Mouse (Mus musculus) heart, embryonic 13.5 days (tissue): ENCODE data around the gene Pxt1. TPM values are rescaled to one million over a fixed set of nuclear protein-coding genes. Genes with fewer than 3 reads are reported as not detected.
"Not testable (repeated sequence)": the region's sequence is repeated elsewhere in the genome, so short reads cannot be mapped to it uniquely, and the experiment has no call there.

ENCODE experiments used
- ATAC-seq: fragments of 200-750 bp; cut with Nextera tagmentation; 2 replicates; pipeline ENCODE4 v1.8.0; 2017; ENCODE audit warnings: moderate TSS enrichment; ENCODE audit not compliant: insufficient number of reproducible peaks, low FRiP score, low TSS enrichment; ENCODE audit errors: extremely low read depth
- H3K27ac ChIP-seq: fragments of 300-500 bp; sonication (generic); replicated peaks from 2 replicates; pipeline ENCODE4 v1.5.1; 2015; ENCODE audit warnings: moderate library complexity, mild to moderate bottlenecking, inconsistent platforms
- H3K27me3 ChIP-seq: fragments of 300-500 bp; sonication (generic); replicated peaks from 2 replicates; pipeline ENCODE4 v1.6.1; 2015; ENCODE audit warnings: mild to moderate bottlenecking, inconsistent platforms
- H3K36me3 ChIP-seq: fragments of 300-500 bp; sonication (generic); 2 replicates; pipeline ENCODE4 v1.6.1; 2015; ENCODE audit warnings: mild to moderate bottlenecking, inconsistent platforms
- H3K4me1 ChIP-seq: fragments of 300-500 bp; sonication (generic); 2 replicates; pipeline ENCODE4 v1.6.1; 2015; ENCODE audit warnings: inconsistent platforms
- H3K4me2 ChIP-seq: fragments of 300-500 bp; sonication (generic); 2 replicates; pipeline ENCODE4 v1.6.1; 2015; ENCODE audit warnings: inconsistent platforms, mild to moderate bottlenecking, moderate library complexity
- H3K4me3 ChIP-seq: fragments of 300-500 bp; sonication (generic); 2 replicates; pipeline ENCODE4 v1.5.1; 2015; ENCODE audit warnings: moderate library complexity, mild to moderate bottlenecking, inconsistent platforms
- H3K9ac ChIP-seq: fragments of 300-500 bp; sonication (generic); 2 replicates; pipeline ENCODE4 v1.6.1; 2015; ENCODE audit warnings: inconsistent platforms, mild to moderate bottlenecking, moderate library complexity
- H3K9me3 ChIP-seq: fragments of 300-500 bp; sonication (generic); 2 replicates; pipeline ENCODE4 v1.6.1; 2016; ENCODE audit warnings: inconsistent platforms
- WGBS: fragments of 180-500 bp; shearing (Covaris S2); methylation state at CpG from one replicate; pipeline ENCODE4 v1.1.7; 2015; ENCODE audit warnings: mixed read lengths; 5-methylcytosine and 5-hydroxymethylcytosine counted together
- polyA plus RNA-seq: library from polyadenylated mRNA; unstranded; fragments of >200 nt; fragmentation: Nextera tagmentation; extraction: Ambion mirVana; gene quantifications from 2 replicates; pipeline ENCODE4 v1.2.1, GENCODE M21; 2015

Pxt1 gene
- 0.19 TPM in 2 replicates for polyA plus RNA-seq

DNA sequence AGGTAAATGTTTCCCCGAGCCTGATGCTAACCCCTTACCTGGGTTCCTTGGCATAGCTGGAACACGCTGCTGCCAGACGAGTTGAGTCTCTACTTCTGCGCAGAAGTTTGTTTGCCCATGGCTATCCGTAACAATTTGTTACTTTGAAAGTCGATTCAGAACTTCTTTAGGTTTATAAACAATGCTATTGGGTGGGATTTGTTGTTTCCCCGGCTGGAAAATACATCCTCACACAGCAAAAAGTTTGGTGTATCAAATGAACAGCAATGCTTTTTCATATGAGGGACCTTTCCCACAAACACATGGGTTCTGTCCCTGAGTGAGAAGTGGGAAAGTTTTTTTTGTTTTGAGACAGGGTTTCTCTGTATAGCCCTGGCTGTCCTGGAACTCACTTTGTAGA lies at the start of gene Pxt1:
TSS of gene Pxt1 (minus strand) at position 101 of the 400 bp plus-strand sequence.
- Histone ChIP-seq H3K27me3 (no peaks in the 10 kb centered on the region), H3K4me3 (no peak within 1 kb of the TSS), H3K36me3 (no peaks in the 10 kb centered on the region), H3K4me1 (no peaks in the 10 kb centered on the region), H3K27ac (no peak within 1 kb of the TSS), H3K9me3 (peaks cover 3% of the 10 kb centered on the region), H3K9ac (no peak within 1 kb of the TSS), H3K4me2 (no peak within 1 kb of the TSS)
- ATAC-seq: no peak
- 84% methylated on average over 7 of the region's 7 CpGs for WGBS

DNA sequence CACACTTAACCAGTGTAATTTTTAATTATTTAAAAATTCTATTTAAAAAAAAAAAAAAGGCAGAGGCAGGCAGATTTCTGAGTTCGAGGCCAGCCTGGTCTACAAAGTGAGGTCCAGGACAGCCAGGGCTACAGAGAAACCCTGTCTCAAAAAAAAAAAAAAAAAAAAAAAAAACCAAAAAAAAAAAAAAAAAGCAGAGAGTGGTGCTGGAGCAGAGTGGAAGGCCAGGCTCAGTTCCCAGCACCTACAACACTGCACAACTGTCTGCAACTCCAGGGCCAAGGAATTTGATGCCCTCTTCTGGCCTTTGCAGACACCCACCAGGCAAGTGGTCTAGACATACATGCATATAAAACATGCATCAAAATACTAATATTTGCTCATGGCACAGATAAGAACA lies 49.4 kb upstream of the Pxt1 start:
- not testable (repeated sequence) for H3K4me2 ChIP-seq, H3K9ac ChIP-seq, H3K4me3 ChIP-seq, H3K27me3 ChIP-seq, H3K9me3 ChIP-seq, H3K27ac ChIP-seq, ATAC-seq
- H3K4me1 ChIP-seq: peaks cover 22% of the 10 kb centered on the region
- H3K36me3 ChIP-seq: peaks cover 78% of the 10 kb centered on the region
- 88% methylated on average over 1 of the region's 1 CpGs for WGBS

DNA sequence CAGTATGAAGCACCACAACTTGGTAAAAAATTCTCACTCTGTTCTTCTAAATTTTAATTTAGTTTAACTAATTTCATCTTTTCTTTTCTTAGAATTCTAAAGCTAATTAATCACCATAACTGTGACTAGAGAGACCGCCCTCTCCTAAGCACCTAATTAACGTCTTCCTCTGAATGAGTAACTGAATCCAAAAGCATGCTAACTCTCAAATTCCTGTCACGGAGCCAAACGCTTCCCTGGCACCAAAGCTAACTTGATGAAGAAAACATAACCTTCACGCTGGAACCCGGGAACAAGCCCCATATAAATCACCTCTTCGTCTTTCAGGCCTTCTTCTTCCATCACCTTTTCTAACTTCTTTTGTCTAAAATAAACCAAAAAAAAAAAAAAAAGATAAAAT lies 48.5 kb upstream of the Pxt1 start:
- no peaks in the 10 kb centered on the region for H3K9me3 ChIP-seq
- 58% methylated on average over 7 of the region's 7 CpGs for WGBS

DNA sequence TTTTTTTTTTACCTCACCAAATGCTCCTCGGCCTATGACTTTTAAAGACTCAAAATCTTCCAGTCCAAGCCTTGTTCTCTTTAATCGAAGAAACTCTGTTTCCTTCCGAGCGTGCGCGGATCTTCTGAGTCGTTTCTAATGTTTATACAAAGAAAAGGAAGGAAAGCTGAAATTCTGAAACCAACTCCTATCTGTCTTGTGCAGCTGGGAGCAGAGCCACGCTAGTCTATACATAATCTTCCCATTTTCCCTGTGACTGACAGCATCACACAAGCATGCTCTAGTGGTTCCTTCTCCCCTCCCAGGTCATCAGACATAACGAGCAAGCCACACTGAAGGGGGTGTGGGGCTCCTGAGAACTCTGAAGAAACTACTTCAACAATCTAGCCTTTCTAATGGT lies 47.6 kb upstream of the Pxt1 start:
- 72% methylated on average over 9 of the region's 9 CpGs for WGBS
- no peaks in the 10 kb centered on the region for H3K9me3 ChIP-seq
- H3K27me3 ChIP-seq: no peaks in the 10 kb centered on the region
- H3K9ac ChIP-seq: no peak overlapping the region
- peaks cover 80% of the 10 kb centered on the region for H3K36me3 ChIP-seq
- H3K4me3 ChIP-seq: no peak overlapping the region
- 0 out of 2 replicates have a peak overlapping the region, but pooled peaks have one; percentile 32 for H3K27ac ChIP-seq
- no peak overlapping the region for H3K4me2 ChIP-seq
- peaks cover 22% of the 10 kb centered on the region for H3K4me1 ChIP-seq
- ATAC-seq: no peak

More for the DNA sequence above, 48.5 kb upstream of the Pxt1 start:
- H3K4me2 ChIP-seq: no peak overlapping the region
- H3K4me3 ChIP-seq: no peak overlapping the region
- no peak for ATAC-seq
- H3K36me3 ChIP-seq: peaks cover 79% of the 10 kb centered on the region
- H3K27me3 ChIP-seq: no peaks in the 10 kb centered on the region
- H3K4me1 ChIP-seq: peaks cover 22% of the 10 kb centered on the region
- no peak overlapping the region for H3K9ac ChIP-seq
- H3K27ac ChIP-seq: 0 out of 2 replicates have a peak overlapping the region, but pooled peaks have one; percentile 32

DNA sequence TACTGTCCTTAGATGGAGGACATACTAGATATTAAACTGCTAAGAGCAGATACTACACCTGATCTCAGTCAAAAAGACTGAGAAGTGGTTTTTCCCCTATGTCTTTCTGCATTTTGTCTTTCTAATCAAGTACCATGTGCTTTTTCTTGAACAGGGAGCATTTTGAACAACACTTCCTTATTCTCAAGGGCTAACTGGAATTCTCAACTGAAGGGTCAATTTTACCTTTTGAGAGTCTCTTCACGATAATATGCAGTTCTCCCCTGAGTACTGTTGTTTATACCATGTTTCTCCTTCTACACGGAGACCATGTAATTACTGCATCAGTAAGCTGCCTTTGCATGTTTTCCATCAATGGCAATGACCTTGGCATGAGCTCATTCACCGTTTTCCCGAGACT lies 46.4 kb upstream of the Pxt1 start:
- peaks cover 86% of the 10 kb centered on the region for H3K36me3 ChIP-seq
- WGBS: 50% methylated on average over 4 of the region's 4 CpGs
- 0 out of 2 replicates have a peak overlapping the region, but pooled peaks have one; percentile 15 for H3K27ac ChIP-seq
- 0 out of 2 replicates have a peak overlapping the region, but pooled peaks have one; percentile 35 for H3K9ac ChIP-seq
- ATAC-seq: no peak
- H3K4me3 ChIP-seq: no peak overlapping the region
- no peak overlapping the region for H3K4me2 ChIP-seq
- H3K9me3 ChIP-seq: no peaks in the 10 kb centered on the region
- H3K4me1 ChIP-seq: peaks cover 22% of the 10 kb centered on the region
- H3K27me3 ChIP-seq: no peaks in the 10 kb centered on the region

DNA sequence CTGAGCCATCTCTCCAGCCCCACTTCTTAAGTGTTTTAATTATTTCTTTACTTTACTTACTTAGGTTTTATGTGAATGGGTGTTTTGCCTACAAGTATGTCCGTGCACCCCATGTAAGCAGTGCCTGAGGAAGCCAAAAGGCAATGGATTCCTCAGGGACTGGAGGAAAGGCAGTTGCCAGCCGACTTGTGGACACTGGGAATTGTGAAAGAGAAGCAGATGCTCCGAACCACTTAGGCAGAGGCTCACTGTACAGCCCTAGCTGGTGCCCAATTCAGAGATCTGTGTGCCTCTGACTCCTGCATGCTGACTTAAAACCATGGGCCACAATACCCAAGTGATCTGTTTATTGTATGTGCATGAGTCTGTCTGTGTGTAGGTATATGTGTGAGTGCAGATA lies 45.4 kb upstream of the Pxt1 start:
- Histone ChIP-seq H3K9me3 (no peaks in the 10 kb centered on the region), H3K4me1 (peaks cover 22% of the 10 kb centered on the region), H3K4me3 (no peak overlapping the region), H3K4me2 (no peak overlapping the region), H3K27me3 (no peaks in the 10 kb centered on the region), H3K27ac (no peak overlapping the region), H3K9ac (no peak overlapping the region), H3K36me3 (peaks cover 85% of the 10 kb centered on the region)
- no peak for ATAC-seq
- 83% methylated on average over 3 of the region's 3 CpGs for WGBS

DNA sequence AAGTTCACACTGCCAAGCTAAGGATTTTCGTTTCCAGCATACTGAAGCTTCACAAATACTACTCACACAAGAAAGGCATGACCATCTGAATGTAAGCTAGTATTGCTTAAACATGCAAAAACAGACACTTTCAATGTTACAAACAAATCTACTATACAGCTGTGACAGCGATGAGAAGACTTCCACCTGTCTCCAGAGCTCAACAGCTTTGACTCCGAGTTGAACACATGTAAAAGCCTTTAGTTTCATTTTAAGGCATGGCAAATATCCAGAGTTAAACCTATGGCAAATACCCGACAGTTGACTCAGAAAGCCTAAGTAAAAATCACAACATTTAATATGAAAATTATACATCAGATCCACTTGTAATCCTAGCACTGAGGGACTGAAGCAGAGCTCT lies 44.7 kb upstream of the Pxt1 start:
- Histone ChIP-seq H3K4me1 (peaks cover 23% of the 10 kb centered on the region), H3K4me3 (no peak overlapping the region), H3K9me3 (no peaks in the 10 kb centered on the region), H3K27me3 (no peaks in the 10 kb centered on the region), H3K27ac (no peak overlapping the region), H3K4me2 (no peak overlapping the region), H3K9ac (no peak overlapping the region), H3K36me3 (peaks cover 87% of the 10 kb centered on the region)
- 85% methylated on average over 4 of the region's 4 CpGs for WGBS
- no peak for ATAC-seq

DNA sequence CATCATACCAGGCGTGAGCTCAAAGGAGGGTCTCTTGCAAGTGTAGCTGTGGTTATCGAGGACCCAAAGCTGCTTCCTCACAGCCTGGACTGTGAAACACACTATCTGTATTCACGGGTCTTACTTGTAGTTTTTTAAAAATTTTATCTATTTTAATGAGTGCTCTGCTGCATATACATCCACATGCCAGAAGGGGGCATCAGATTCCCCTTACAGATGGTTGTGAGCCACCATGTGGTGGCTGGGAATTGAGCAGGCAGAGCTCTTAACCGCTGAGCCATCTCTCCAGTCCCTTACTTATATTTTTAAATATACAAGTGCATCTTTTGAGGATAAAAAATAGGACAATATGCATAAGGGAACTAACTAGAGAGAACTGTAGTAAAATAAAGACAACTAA lies 44.1 kb upstream of the Pxt1 start:
- H3K4me1 ChIP-seq: peaks cover 29% of the 10 kb centered on the region
- H3K4me3 ChIP-seq: no peak overlapping the region
- no peak overlapping the region for H3K4me2 ChIP-seq
- H3K27ac ChIP-seq: no peak overlapping the region
- ATAC-seq: no peak
- peaks cover 91% of the 10 kb centered on the region for H3K36me3 ChIP-seq
- no peaks in the 10 kb centered on the region for H3K27me3 ChIP-seq
- H3K9ac ChIP-seq: no peak overlapping the region
- 54% methylated on average over 4 of the region's 4 CpGs for WGBS
- H3K9me3 ChIP-seq: no peaks in the 10 kb centered on the region

DNA sequence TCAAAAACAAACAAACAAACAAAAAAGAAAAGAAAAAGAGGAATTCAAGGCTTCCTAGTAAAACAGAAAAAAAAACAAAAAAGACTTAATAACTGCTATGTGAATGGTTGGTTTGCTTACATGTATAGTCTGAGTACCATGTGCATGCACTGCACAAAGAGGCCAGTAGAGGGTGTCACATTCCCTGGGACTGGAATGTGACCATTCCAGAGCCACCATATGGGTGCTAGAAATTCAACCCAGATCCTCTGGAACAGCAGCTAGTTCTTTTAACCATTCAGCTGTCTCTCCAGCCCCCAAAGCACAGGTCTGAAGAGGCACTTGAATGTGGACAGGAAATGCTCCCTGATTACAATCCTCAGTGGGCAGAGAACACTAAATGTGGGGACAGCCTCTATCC lies 43.2 kb upstream of the Pxt1 start:
- H3K4me2 ChIP-seq: no peak overlapping the region
- H3K36me3 ChIP-seq: peaks cover 97% of the 10 kb centered on the region

DNA sequence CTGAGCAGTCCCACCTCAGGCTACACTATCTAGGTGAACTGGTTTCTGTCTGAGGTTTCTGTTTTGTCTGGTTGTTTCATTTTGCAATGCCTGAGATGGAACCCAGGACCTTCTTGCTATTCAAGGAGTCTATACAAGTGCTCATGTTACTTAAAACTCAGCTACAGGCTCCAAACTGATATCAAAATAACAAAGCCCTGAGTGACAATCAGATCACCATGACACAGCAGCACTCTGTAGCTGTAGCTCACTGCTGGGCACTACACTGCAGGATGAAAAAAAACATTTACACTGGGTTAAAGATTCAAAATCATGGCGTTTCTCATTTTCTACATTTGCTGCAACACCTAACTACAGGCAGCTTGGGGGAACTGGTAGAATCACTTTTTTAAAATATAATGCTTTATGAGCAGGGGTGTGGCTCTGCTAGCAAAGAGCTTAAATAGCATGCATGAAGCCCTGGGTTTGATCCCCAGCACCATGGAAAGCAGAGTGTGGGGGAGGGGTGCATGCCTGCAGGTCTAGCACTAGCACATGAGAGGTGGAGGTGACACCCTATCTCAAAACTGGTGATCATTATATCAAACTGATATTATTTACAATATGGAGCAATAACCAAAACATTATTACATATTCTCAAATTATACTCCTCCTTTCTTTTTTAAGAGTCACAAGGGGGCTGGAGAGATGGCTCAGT lies 41.2 kb upstream of the Pxt1 start:
- WGBS: 88% methylated on average over 1 of the region's 1 CpGs
- H3K27ac ChIP-seq: no peak overlapping the region
- no peaks in the 10 kb centered on the region for H3K9me3 ChIP-seq
- H3K36me3 ChIP-seq: peaks cover 92% of the 10 kb centered on the region
- no peak overlapping the region for H3K9ac ChIP-seq
- H3K4me2 ChIP-seq: no peak overlapping the region
- peaks cover 11% of the 10 kb centered on the region for H3K4me1 ChIP-seq
- ATAC-seq: no peak
- no peak overlapping the region for H3K4me3 ChIP-seq
- H3K27me3 ChIP-seq: no peaks in the 10 kb centered on the region

More for the DNA sequence above, 43.2 kb upstream of the Pxt1 start:
- Histone ChIP-seq H3K27me3 (no peaks in the 10 kb centered on the region), H3K4me1 (peaks cover 29% of the 10 kb centered on the region), H3K9me3 (no peaks in the 10 kb centered on the region), H3K27ac (no peak overlapping the region), H3K9ac (no peak overlapping the region), H3K4me3 (no peak overlapping the region)
- ATAC-seq: no peak

DNA sequence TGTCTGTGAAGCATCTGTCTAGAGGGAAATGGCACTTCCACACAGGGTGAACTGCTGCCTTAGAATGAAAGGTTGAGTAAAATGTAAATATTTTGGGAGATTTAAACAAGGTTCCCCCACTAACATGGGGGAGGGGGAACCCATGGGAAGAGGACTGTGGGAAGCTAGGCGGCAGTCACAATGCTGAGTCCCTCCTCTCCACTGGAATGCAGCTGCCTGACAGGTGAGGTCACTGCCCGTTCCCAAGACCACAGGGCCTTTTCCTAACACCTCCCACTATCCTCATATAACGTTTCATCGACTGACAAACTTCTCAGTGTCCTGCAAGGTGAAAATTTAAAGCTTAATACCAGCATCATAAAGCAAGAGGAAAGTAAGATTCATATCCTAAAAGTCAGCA lies 39.0 kb upstream of the Pxt1 start:
- Histone ChIP-seq H3K27ac (no peak overlapping the region; the same call in 1 of the 2 replicates), H3K4me2 (no peak overlapping the region), H3K4me3 (no peak overlapping the region), H3K27me3 (no peaks in the 10 kb centered on the region), H3K36me3 (peaks cover 90% of the 10 kb centered on the region), H3K9ac (0 out of 2 replicates have a peak overlapping the region, but pooled peaks have one; percentile 3), H3K4me1 (peaks cover 11% of the 10 kb centered on the region), H3K9me3 (no peaks in the 10 kb centered on the region)
- WGBS: 24% methylated on average over 4 of the region's 4 CpGs
- no peak for ATAC-seq

DNA sequence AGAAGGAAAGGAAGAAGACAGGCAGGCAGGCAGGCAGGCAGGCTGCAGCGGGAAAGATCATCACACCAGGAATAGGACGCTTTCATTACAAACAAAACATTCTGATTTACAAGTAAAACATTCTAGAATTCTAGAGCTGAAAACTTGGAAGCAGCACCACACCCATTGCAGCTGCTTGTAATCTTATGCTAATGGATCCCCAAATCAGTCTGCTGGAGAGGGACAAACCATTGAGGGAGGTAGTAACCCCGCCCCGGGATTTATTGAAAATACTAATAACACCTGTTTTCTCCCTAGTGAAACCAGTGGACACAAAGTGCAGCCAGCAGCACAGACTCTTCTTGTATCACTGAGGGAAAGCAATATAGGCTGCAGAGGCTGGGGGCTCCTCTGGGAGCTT lies 37.4 kb upstream of the Pxt1 start:
- no peak overlapping the region for H3K27ac ChIP-seq
- H3K27me3 ChIP-seq: no peaks in the 10 kb centered on the region
- H3K36me3 ChIP-seq: peaks cover 90% of the 10 kb centered on the region
- 82% methylated on average over 4 of the region's 4 CpGs for WGBS
- no peaks in the 10 kb centered on the region for H3K9me3 ChIP-seq
- H3K9ac ChIP-seq: no peak overlapping the region
- no peak for ATAC-seq
- H3K4me1 ChIP-seq: peaks cover 11% of the 10 kb centered on the region
- no peak overlapping the region for H3K4me2 ChIP-seq
- no peak overlapping the region for H3K4me3 ChIP-seq
